Mouse (Mus musculus) layer of hippocampus, postnatal 10 days (tissue): ENCODE results near the gene Sh2d1b2. TPM values are rescaled to one million over a fixed set of nuclear protein-coding genes. Genes with fewer than 3 reads are reported as not detected.
A peak's percentile ranks its signal among the peaks of the same experiment; 100 is the strongest.

Experiments
- DNase-seq, 2 experiments: peaks; one replicate each; pipeline ENCODE4 v3.0.0; 2021; ENCODE audit warnings: low spot score in 2 of 2
- total RNA-seq, 2 experiments: library from RNA; stranded (reverse); gene quantifications; 2 replicates each; pipeline ENCODE4 v1.2.3; 2021

Sh2d1b2 gene
- total RNA-seq, 2 experiments from 2014 or later = not detected

DNA sequence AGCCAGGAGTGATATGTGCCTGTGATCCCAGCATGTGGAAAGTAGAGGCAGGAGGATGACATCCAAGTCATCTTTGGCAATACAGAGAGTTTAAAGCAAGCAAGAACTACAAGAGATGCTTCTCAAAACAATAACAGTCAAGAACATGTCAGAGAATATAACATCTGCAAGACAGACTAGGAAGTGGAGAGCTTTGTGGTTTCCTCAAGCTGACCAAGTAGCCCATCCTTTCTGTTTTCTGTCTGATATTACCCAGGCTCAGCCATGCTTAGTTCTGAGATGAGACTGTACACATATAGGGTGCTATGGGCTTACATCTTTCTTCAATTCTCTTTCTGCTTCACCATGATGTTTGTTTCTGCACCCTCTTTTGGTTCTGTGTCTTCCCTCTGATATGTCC lies 40.7 kb downstream of the Sh2d1b2 start:
- no peak for DNase-seq

DNA sequence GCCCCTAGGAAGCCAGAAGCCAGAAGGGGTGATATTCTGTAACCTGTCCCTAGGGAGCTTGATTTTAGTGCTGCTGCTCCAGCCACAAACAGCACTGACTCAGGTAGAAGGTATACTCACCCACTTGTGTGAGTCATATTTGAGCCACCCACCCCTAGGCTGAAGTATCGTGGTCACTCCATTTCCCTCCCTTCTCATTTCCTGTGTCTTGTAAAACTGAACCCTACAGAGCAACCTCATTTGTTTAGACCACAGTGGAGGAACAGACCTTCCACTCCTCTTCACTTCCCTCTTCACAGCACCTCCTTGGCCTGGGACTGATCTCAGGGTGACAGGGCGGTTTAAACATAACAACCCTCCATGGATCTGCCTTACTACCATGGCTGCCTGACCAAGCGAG lies 44.5 kb downstream of the Sh2d1b2 start, which contains the start of gene Sh2d1b1:
TSS of gene Sh2d1b1 (plus strand) at position 305 of the 400 bp plus-strand sequence.
- DNase-seq = no peak

GRCm38 (mm10) chr1:170282415-170283129 lies 50.0 kb downstream of the Sh2d1b2 start:
- DNase-seq = no peak

DNA sequence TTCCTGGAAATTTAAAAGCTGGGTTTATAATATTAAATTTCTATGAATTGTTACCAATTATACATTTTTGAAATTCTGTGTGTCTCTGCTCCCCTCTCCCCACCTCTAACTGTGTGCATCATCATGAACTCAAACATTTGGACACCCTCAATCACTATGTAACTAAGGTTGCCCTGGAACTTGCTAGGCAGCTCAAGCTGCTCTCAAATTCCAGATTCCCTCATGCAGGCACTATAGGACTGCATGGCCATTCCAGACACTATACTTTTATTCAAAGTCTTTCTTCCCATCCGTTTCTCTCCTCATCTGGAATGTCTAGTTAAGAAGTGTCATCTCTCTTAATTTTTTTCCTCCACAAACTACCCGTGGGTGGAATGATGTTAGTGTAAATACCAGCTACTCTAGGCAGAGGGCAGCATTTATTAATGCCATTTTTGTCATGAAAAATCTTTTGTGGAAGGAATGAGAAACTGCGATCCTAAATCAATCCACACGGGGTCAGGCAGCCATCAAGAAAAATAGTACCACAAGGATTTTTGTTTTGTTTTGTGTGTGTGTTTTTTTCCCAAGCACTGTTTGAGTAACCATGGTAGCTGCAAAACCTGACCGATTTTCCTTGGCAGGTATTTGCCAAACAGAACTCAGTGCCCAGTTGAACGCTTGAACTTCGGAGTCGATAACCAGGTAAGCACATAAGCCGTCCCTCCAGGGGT lies 59.8 kb downstream of the Sh2d1b2 start:
- peak; percentile 67 to 78 for DNase-seq

DNA sequence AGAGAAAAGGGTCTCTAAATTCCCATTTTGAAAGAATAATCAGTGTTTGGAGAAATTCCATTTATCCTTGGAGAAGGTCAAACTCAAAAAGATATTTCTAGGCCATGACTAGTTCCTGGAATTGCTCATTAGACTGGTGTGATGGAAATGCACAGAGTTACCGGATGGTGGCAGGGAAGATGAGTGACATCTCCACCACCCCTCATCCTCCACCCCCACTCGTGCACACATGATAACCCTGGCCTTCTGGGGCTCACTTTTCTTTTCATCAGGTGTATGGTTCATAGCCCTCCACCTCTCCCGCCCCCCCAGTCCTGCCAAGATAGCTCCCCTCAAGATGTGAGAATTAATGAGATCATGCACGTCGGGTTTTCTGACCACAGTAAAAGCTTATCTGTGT lies 60.7 kb downstream of the Sh2d1b2 start:
- no peak for DNase-seq

- DNase-seq = no peak
These were observed 62.4 kb downstream of the Sh2d1b2 start for GRCm38 (mm10) chr1:170294786-170295570.

DNA sequence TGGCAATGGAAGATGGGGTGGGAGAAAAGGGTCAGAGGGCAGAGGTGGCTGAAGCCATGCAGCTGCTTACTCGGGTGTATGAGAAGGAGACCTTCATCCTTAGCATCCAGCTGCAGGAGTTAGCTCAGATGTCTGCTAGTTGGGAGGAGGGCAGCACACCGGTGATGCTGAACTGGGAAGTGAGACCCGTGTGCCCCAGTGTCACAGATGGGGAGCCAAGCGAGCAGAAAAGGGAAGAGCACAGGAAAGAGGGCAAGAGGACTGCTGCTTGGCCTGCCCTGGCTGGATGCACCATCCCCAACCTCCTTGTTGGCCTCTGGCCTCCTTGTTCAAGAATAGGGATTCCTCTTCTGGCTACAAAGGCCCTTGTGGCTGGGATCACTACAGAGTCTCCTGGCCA lies 66.9 kb downstream of the Sh2d1b2 start:
- no peak for DNase-seq

GRCm38 (mm10) chr1:170301686-170302085 lies 69.1 kb downstream of the Sh2d1b2 start:
- DNase-seq = no peak

DNA sequence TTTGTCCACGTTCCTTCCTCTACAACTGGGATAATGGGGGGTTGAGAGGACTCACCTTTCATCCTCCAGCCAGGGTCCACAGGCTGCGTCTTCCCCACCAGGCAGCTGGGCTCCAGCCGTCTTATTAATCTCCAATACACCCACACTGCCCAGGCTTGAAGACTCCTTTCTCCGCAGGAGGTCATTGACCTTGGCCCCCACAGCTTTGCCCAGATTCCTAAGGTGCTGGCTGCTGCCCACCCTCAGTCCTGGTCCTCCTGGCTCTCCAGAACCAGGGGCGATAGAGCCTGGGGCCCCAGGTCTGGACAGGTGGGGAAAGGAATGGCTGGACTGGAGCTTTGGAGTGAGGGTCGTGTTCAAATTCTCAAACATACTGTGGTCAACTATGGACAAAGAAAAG lies 69.9 kb downstream of the Sh2d1b2 start:
- DNase-seq = no peak

DNA sequence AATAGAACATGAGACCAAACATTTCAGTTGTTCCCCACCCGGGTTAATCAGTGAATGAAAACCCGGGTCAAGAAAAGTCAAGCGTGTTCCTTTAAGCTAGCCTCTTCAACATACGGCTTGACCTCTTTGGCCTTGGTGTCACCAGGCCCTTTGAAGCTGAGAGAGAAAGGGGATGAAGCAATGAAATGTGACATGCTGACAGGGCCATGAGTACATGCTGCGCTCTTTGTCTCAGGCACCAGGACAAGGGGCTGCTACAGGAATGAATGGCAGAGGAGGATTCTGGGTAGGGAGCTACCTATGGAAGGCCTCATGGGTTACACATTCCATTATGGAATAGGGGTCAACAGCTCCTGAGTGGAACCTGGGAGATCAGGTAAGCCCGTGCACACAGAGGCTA lies 70.6 kb downstream of the Sh2d1b2 start:
- no peak for DNase-seq

Other genes starting within 250 kb of the Sh2d1b2 start
- 1 to 10 TPM; 7.4 to 7.7 TPM for gene Ddr2, start 122.0 kb upstream of the Sh2d1b2 start, total RNA-seq
- gene Uap1, start 57.8 kb upstream of the Sh2d1b2 start, total RNA-seq = 10 to 100 TPM; 56.6 to 63.1 TPM
- gene Uhmk1, start 17.4 kb upstream of the Sh2d1b2 start, total RNA-seq = 100 to 1,000 TPM; 145 to 147 TPM
- not detected for gene Sh2d1b1, start 44.6 kb downstream of the Sh2d1b2 start, total RNA-seq
- gene Gm7694, start 73.6 kb downstream of the Sh2d1b2 start, total RNA-seq = 1 to 10 TPM; 3.2 TPM
- gene Spata46, start 76.1 kb downstream of the Sh2d1b2 start, total RNA-seq = not detected